Mouse (Mus musculus): ENCODE results near the gene Zfp239.
"Not testable (repeated sequence)": the region's sequence is repeated elsewhere in the genome, so short reads cannot be mapped to it uniquely, and the experiment has no call there.

Gene Zfp239

GRCm38 (mm10) chr6:117861848-117862247 is at the start of gene Zfp239:
Zfp239 (plus strand) TSS chr6:117862100.
- DNase-seq: peak in 1 of 2 experiments; percentile 47

GRCm38 (mm10) chr6:117814681-117815080 is 47.2 kb upstream of the Zfp239 start:
- no peak for DNase-seq

GRCm38 (mm10) chr6:117817108-117817541 is 44.8 kb upstream of the Zfp239 start:
- DNase-seq: no peak

- no peak for DNase-seq
Observed at GRCm38 (mm10) chr6:117820327-117820726, 41.6 kb upstream of the Zfp239 start.

GRCm38 (mm10) chr6:117825369-117825768 is 36.5 kb upstream of the Zfp239 start:
- peak; percentile 74 to 78 for DNase-seq

GRCm38 (mm10) chr6:117828273-117828672 is 33.6 kb upstream of the Zfp239 start:
- DNase-seq: peak; percentile 64 to 77

- DNase-seq: peak; percentile 94 to 96
Observed at GRCm38 (mm10) chr6:117840686-117841510, 21.0 kb upstream of the Zfp239 start, which contains the start of gene Zfp637. Zfp637 (plus strand) TSS chr6:117841180.

GRCm38 (mm10) chr6:117841511-117841955 is 20.4 kb upstream of the Zfp239 start:
- DNase-seq: no peak

GRCm38 (mm10) chr6:117844597-117844996 is 17.3 kb upstream of the Zfp239 start:
- no peak for DNase-seq

GRCm38 (mm10) chr6:117846671-117847070 is 15.2 kb upstream of the Zfp239 start:
- DNase-seq: not testable (repeated sequence)

- DNase-seq: no peak
Observed at GRCm38 (mm10) chr6:117847772-117848171, 14.1 kb upstream of the Zfp239 start.

- DNase-seq: no peak
Observed at GRCm38 (mm10) chr6:117848577-117848976, 13.3 kb upstream of the Zfp239 start.

GRCm38 (mm10) chr6:117851747-117852146 is 10.2 kb upstream of the Zfp239 start:
- no peak for DNase-seq

- no peak for DNase-seq
Observed at GRCm38 (mm10) chr6:117857990-117858389, 3.9 kb upstream of the Zfp239 start.

- DNase-seq: no peak
Observed at GRCm38 (mm10) chr6:117862465-117862864, 565 bp downstream of the Zfp239 start.

GRCm38 (mm10) chr6:117862899-117863620 is 1.2 kb downstream of the Zfp239 start:
- DNase-seq: peak; percentile 66 to 77

- DNase-seq: no peak
Observed at GRCm38 (mm10) chr6:117863751-117864150, 1.9 kb downstream of the Zfp239 start.

GRCm38 (mm10) chr6:117868187-117868586 is 6.3 kb downstream of the Zfp239 start:
- no peak for DNase-seq

- DNase-seq: peak in 1 of 2 experiments; percentile 14
Observed at GRCm38 (mm10) chr6:117871034-117871433, 9.1 kb downstream of the Zfp239 start.

- DNase-seq: not testable (repeated sequence)
Observed at GRCm38 (mm10) chr6:117873450-117873849, 11.6 kb downstream of the Zfp239 start.

GRCm38 (mm10) chr6:117874621-117875281 is 12.9 kb downstream of the Zfp239 start:
- DNase-seq: peak; percentile 26 to 64

- DNase-seq: peak; percentile 90 to 96
Observed at GRCm38 (mm10) chr6:117878700-117879407, 17.0 kb downstream of the Zfp239 start.
